Mouse (Mus musculus): ENCODE results near the gene M6pr. TPM values are rescaled to one million over a fixed set of nuclear protein-coding genes. Genes with fewer than 3 reads are reported as not detected.

Gene M6pr
- polyA plus RNA-seq (2015; fragmentation: Nextera tagmentation; extraction: Ambion mirVana) = 120 and 121 TPM in 2 replicates

DNA sequence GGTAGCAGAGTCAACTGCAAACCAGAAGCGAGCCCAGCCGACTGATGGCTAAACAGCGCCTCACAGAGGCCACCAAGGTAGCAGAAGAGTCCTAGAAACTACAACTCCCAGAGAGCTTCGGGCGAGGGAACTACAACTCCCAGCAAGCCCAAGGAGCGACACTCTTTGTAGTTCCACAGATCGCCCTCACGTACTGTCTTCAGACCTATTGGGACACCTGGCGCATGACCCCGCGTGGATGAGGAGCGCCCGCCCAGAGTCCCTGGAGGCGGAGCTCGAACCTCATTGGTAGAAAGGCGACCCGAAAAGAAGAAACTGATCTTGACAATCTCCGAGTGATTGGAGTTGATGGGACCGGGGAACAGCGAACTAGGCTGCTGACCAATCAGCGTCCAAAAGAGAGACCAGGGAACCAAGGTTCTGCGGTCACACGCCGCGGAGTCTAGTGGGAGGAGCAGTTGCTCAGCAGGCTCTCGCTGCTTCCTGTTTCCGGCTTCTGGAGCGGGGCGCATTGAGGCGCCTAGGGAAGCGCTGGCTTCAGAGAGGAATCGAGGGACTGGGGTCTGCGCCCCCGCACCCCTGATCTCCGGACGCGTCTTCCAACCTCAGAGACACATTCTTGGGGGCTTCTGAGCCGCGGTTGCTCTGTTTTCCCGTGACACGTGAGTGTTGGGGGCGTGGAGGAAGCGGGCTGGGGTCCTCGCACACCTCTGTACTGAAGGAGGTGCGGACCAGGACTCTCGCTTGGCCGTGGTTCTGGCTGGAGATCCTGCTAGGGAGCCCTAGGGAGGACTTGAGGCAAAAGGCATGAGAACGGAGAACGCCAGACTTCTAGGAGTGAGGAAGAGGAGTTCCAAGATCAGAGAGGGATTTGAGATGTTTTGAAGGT is at the start of gene M6pr:
Gene M6pr (plus strand): TSS at position 216 of the 889 bp plus-strand sequence.
- peak within 1 kb of the TSS; percentile 78 for H3K9ac ChIP-seq
- no peaks in the 10 kb centered on the region for H3K9me3 ChIP-seq
- H3K27ac ChIP-seq = peak within 1 kb of the TSS; percentile 85
- under 1% methylated on average over 49 of the region's 49 CpGs for WGBS
- H3K4me1 ChIP-seq = peaks cover 12% of the 10 kb centered on the region
- no peaks in the 10 kb centered on the region for H3K27me3 ChIP-seq (replicated peaks)
- H3K4me2 ChIP-seq = peak within 1 kb of the TSS; percentile 67
- peak within 1 kb of the TSS; percentile 95 for H3K4me3 ChIP-seq (replicated peaks)
- no peaks in the 10 kb centered on the region; the same call in 1 of the 2 replicates for H3K36me3 ChIP-seq
- peak; percentile 99 for ATAC-seq (ENCODE audit: insufficient read depth, low FRiP score, low read depth)

DNA sequence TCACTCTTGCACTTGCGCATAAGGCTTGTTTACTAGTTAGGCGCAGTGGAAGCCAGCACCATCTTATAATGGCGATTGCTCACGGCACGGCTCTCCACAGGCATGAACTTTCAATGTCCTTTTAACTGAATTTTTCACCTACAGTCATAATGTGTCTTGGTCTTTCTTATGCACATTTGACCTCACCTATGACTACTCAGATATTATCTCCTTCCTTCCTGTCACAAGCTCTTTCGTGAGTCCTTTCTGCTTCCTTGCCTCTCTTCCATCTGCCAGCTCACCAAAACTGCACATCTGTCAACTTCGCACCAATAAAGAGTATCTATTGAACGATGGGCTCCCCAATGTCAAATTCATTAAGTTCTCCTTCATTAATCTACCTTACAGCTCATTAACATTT is 46.0 kb upstream of the M6pr start:
- Histone ChIP-seq H3K36me3 (no peaks in the 10 kb centered on the region), H3K9ac (no peak overlapping the region), H3K27me3 (replicated peaks) (no peaks in the 10 kb centered on the region), H3K4me2 (no peak overlapping the region), H3K4me1 (no peaks in the 10 kb centered on the region), H3K9me3 (no peaks in the 10 kb centered on the region), H3K4me3 (replicated peaks) (no peak overlapping the region), H3K27ac (no peak overlapping the region)
- ATAC-seq (ENCODE audit: insufficient read depth, low FRiP score, low read depth) = no peak
- 89% methylated on average over 8 of the region's 8 CpGs for WGBS

DNA sequence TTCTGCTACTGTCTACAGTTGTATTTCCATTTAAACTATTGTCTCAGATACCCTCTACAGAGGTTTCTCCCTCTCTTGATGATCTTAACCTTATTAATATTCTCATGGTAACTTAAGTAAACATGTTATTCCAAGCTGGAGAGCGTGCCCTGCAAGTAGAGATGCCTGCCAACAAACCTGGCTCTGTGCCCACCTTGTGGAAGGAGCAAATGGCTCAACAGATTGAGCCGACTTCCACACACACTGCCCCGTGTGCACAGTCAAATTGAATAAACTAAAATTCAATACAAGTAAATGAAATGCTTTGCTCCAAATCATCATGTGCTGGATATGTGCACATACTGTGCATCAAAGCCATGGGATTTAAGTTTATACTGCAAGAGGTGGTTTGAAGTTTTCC is 40.0 kb upstream of the M6pr start:
- H3K4me1 ChIP-seq = no peaks in the 10 kb centered on the region
- H3K9me3 ChIP-seq = no peaks in the 10 kb centered on the region
- no peak overlapping the region for H3K4me2 ChIP-seq
- WGBS = 39% methylated on average over 3 of the region's 3 CpGs
- no peaks in the 10 kb centered on the region for H3K27me3 ChIP-seq (replicated peaks)
- H3K9ac ChIP-seq = no peak overlapping the region
- no peak overlapping the region for H3K4me3 ChIP-seq (replicated peaks)
- no peak for ATAC-seq (ENCODE audit: insufficient read depth, low FRiP score, low read depth)
- no peaks in the 10 kb centered on the region for H3K36me3 ChIP-seq
- no peak overlapping the region for H3K27ac ChIP-seq

DNA sequence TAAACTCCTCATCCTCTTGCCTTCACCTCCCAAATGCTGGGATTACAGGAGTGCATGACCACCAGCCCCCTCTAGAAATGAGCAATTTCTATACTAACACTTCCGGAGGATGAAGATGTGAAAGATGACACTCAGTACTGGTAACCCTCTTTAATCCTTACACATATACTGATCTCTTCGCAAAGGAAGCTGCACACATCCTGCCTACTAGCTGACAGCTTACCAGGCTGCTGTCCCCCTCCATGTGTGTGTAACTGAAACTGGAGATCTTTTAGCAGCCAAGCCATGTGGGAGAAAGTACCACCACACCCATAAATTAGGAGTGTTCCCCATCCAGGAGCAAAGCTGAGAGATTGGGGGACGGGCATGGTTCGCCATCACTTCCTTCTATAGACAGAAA is 39.4 kb upstream of the M6pr start:
- Histone ChIP-seq H3K4me2 (no peak overlapping the region), H3K9me3 (no peaks in the 10 kb centered on the region), H3K27ac (no peak overlapping the region), H3K4me1 (no peaks in the 10 kb centered on the region), H3K4me3 (replicated peaks) (no peak overlapping the region), H3K36me3 (no peaks in the 10 kb centered on the region), H3K27me3 (replicated peaks) (no peaks in the 10 kb centered on the region), H3K9ac (no peak overlapping the region)
- 73% methylated on average over 4 of the region's 4 CpGs for WGBS
- ATAC-seq (ENCODE audit: insufficient read depth, low FRiP score, low read depth) = no peak

DNA sequence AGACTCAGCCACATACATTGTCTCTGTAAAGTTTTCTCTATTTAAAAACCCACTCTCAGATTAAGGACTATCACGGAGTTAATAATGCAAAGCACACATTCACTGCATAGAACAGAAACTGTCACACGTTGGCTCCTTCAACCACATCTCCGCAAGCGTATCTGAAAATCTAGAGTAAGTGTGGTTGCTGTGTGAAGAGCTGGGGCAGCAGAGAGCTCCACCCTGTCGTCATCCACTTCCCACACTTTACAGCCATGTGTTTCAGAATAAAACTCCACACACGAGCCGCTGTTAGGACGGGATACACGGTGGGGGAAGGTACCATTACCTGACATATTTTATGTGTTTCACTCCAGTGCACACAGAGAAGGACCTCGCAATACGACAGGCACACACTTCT is 38.4 kb upstream of the M6pr start:
- H3K27ac ChIP-seq = no peak overlapping the region
- no peaks in the 10 kb centered on the region for H3K9me3 ChIP-seq
- H3K4me2 ChIP-seq = no peak overlapping the region
- no peaks in the 10 kb centered on the region for H3K27me3 ChIP-seq (replicated peaks)
- no peaks in the 10 kb centered on the region for H3K36me3 ChIP-seq
- H3K4me1 ChIP-seq = no peaks in the 10 kb centered on the region
- 78% methylated on average over 11 of the region's 11 CpGs for WGBS
- no peak overlapping the region for H3K4me3 ChIP-seq (replicated peaks)
- ATAC-seq (ENCODE audit: insufficient read depth, low FRiP score, low read depth) = no peak
- H3K9ac ChIP-seq = no peak overlapping the region

DNA sequence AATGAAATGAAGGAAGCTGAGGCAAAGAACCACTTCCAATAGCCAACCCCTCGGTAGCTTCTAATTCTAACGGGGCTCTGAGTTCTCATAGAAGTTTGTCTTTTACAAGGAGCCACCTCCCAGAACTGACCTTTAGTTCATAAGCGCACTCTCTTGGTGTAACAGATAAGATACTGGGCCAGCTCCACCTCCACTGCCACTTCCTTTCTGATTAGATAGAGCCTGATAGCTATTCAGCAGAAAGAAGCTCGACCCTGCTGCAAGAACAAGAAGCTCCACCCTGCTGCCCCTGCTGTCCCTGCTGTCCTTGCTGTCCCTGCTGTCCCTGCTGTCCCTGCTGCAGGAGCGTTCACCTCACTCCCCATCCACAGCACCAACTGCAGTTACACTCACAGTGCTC is 34.0 kb upstream of the M6pr start:
- Histone ChIP-seq H3K36me3 (no peaks in the 10 kb centered on the region), H3K4me1 (no peaks in the 10 kb centered on the region), H3K4me2 (no peak overlapping the region), H3K4me3 (replicated peaks) (no peak overlapping the region), H3K27ac (no peak overlapping the region), H3K9me3 (no peaks in the 10 kb centered on the region), H3K27me3 (replicated peaks) (no peaks in the 10 kb centered on the region), H3K9ac (no peak overlapping the region)
- no peak for ATAC-seq (ENCODE audit: insufficient read depth, low FRiP score, low read depth)
- WGBS = 44% methylated on average over 5 of the region's 5 CpGs

DNA sequence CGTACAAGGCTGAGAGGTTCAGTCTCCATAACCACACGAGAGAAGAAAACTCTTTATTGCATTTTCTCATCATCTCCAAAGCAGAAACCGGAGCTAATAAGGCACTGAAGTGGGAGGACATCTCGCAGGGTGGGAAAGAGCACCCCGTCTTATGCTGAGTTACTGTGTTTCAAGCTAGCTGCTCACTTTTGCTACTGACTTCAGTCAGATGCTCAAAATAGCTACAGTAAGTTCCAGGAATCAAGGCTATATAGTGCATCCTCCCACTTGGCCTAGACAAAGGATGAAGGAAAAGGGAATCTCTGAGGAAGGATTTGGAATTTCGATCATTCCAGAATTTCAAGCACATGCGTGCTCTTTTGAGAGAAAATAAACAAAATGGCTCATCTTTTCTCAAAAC is 32.0 kb upstream of the M6pr start:
- Histone ChIP-seq H3K27ac (no peak overlapping the region), H3K9me3 (no peaks in the 10 kb centered on the region), H3K27me3 (replicated peaks) (no peaks in the 10 kb centered on the region), H3K9ac (no peak overlapping the region), H3K4me2 (no peak overlapping the region), H3K4me1 (no peaks in the 10 kb centered on the region), H3K4me3 (replicated peaks) (no peak overlapping the region), H3K36me3 (no peaks in the 10 kb centered on the region)
- no peak for ATAC-seq (ENCODE audit: insufficient read depth, low FRiP score, low read depth)
- WGBS = 76% methylated on average over 7 of the region's 7 CpGs

DNA sequence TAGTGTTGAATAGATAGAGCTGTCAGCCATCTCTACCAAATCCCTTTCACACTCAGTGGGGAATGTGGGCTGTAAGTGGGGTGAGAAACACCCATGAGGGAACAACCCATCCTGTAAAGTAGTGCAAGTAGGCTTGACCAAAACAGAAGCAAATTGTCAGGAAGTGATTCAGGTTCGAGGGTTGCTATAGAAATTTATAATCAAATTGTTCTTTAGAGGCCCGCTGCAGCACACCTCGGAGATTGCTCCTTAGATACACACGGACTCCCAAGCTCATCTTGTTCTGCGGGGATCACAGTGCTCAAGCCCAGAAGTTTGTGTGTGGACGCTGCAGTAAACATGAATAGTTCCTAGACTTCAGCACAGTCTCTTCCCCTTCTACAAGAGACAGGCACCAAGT is 25.7 kb upstream of the M6pr start, which contains the start of gene Klrg1:
Gene Klrg1 (minus strand): TSS at position 101 of the 400 bp plus-strand sequence.
- 80% methylated on average over 6 of the region's 6 CpGs for WGBS
- Histone ChIP-seq H3K9ac (no peak within 1 kb of the TSS), H3K27me3 (replicated peaks) (no peaks in the 10 kb centered on the region), H3K9me3 (no peaks in the 10 kb centered on the region), H3K4me3 (replicated peaks) (no peak within 1 kb of the TSS), H3K36me3 (no peaks in the 10 kb centered on the region), H3K4me1 (no peaks in the 10 kb centered on the region), H3K27ac (no peak within 1 kb of the TSS), H3K4me2 (no peak within 1 kb of the TSS)
- ATAC-seq (ENCODE audit: insufficient read depth, low FRiP score, low read depth) = no peak

DNA sequence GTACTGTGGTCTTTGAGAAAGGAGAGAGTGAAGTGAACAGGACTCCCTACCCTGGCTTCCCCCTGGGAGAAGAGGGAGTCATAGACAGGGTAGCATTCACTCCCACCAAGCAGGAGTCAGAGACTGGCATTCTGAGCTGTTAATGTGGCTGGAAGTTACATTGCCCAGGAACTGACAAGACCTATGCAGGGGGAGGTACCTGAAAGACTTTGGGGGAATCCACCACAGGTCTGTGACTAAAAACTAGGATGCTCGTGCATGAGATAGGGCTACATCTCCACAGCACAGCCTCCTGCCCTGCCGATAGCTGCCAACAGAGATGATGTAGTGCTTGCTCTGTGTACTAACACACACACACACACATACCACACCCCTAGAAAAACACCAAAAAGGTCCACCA is 25.1 kb upstream of the M6pr start:
- WGBS = 75% methylated on average over 2 of the region's 2 CpGs
- H3K9me3 ChIP-seq = no peaks in the 10 kb centered on the region
- no peaks in the 10 kb centered on the region for H3K4me1 ChIP-seq
- H3K36me3 ChIP-seq = no peaks in the 10 kb centered on the region
- H3K27me3 ChIP-seq (replicated peaks) = no peaks in the 10 kb centered on the region
- no peak overlapping the region for H3K4me2 ChIP-seq
- no peak overlapping the region for H3K9ac ChIP-seq
- ATAC-seq (ENCODE audit: insufficient read depth, low FRiP score, low read depth) = no peak
- no peak overlapping the region for H3K4me3 ChIP-seq (replicated peaks)
- no peak overlapping the region for H3K27ac ChIP-seq

DNA sequence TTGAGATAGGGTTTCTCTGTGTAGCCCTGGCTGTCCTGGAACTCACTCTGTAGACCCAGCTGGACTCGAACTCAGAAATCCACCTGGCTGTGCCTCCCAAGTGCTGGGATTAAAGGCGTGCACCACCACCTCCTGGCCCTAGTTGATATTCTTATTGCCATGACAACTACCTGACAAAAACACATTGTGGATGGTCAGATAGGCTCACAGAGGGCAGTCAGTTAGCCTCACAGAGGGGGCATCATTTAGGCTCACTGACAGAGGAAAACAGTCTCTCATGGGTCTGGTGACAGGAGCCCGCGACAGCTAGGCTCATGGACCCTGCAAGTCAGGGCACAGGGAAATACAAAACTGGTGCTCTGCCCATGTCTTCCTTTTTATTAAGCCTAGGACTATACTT is 24.2 kb upstream of the M6pr start:
- no peaks in the 10 kb centered on the region for H3K36me3 ChIP-seq
- no peak overlapping the region for H3K9ac ChIP-seq
- H3K4me3 ChIP-seq (replicated peaks) = no peak overlapping the region
- WGBS = 72% methylated on average over 4 of the region's 4 CpGs
- no peaks in the 10 kb centered on the region for H3K4me1 ChIP-seq
- no peaks in the 10 kb centered on the region for H3K9me3 ChIP-seq
- H3K4me2 ChIP-seq = no peak overlapping the region
- H3K27ac ChIP-seq = no peak overlapping the region
- H3K27me3 ChIP-seq (replicated peaks) = no peaks in the 10 kb centered on the region
- no peak for ATAC-seq (ENCODE audit: insufficient read depth, low FRiP score, low read depth)

DNA sequence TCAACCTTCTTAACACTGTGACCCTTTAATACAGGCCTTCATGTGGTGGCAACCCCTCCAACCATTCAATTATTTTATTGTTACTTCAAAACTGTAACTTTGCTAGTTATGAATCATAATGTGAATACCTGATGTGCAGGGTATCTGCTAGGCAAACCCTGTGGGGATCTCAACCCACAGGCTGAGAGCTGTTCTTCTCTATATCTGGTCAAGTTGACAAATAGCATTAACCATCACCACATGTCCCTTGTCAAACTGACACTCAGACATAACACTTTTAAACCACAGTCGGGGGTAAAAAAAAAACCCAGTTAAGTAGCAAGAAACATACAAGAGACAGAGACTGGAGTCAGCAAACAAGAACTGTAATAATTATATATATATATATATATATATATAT is 23.7 kb upstream of the M6pr start:
- no peaks in the 10 kb centered on the region for H3K9me3 ChIP-seq
- H3K9ac ChIP-seq = no peak overlapping the region
- ATAC-seq (ENCODE audit: insufficient read depth, low FRiP score, low read depth) = no peak
- H3K4me3 ChIP-seq (replicated peaks) = no peak overlapping the region
- no peaks in the 10 kb centered on the region for H3K27me3 ChIP-seq (replicated peaks)
- H3K36me3 ChIP-seq = no peaks in the 10 kb centered on the region
- no peak overlapping the region for H3K4me2 ChIP-seq
- H3K4me1 ChIP-seq = no peaks in the 10 kb centered on the region
- 54% methylated on average over 1 of the region's 1 CpGs for WGBS
- no peak overlapping the region for H3K27ac ChIP-seq

DNA sequence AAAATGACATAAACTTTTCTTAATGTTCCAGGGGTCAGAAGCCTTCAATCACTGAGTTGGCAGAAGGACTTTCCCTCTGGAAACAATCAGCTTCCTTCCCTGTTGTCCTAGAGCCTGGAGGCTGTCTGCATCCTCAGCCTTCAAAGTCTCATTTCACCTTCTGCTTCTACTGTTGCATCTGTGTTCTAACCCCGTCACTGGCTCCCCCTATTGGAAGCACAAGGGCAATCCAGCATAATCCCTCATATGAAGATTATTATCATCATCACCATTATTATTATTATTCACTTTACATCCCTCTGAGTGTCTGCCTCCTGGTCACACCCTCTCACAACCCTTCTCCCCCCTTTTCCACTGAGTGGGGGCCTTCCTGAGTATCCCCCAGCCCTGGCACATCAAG is 20.3 kb upstream of the M6pr start:
- ATAC-seq (ENCODE audit: insufficient read depth, low FRiP score, low read depth) = no peak
- H3K9ac ChIP-seq = no peak overlapping the region
- H3K4me2 ChIP-seq = no peak overlapping the region
- H3K9me3 ChIP-seq = no peaks in the 10 kb centered on the region
- no peak overlapping the region for H3K27ac ChIP-seq
- no peaks in the 10 kb centered on the region for H3K36me3 ChIP-seq
- no peaks in the 10 kb centered on the region for H3K27me3 ChIP-seq (replicated peaks)
- H3K4me3 ChIP-seq (replicated peaks) = no peak overlapping the region
- H3K4me1 ChIP-seq = no peaks in the 10 kb centered on the region
- WGBS = 44% methylated on average over 1 of the region's 1 CpGs
